Mouse (Mus musculus) midbrain, embryonic 10.5 days (tissue): ENCODE data around the gene C1ql4. TPM values are rescaled to one million over a fixed set of nuclear protein-coding genes. Genes with fewer than 3 reads are reported as not detected.
A peak's percentile ranks its signal among the peaks of the same experiment; 100 is the strongest.
"Not testable (repeated sequence)": the region's sequence is repeated elsewhere in the genome, so short reads cannot be mapped to it uniquely, and the experiment has no call there.

Source experiments
- DNase-seq: peaks from one replicate; pipeline ENCODE4 v3.0.0-alpha.2; 2017; ENCODE audit warnings: low spot score
- H3K27ac ChIP-seq: fragments of 300-500 bp; sonication (generic); replicated peaks from 2 replicates; pipeline ENCODE4 v1.5.1; 2016; ENCODE audit warnings: mild to moderate bottlenecking
- H3K27me3 ChIP-seq: fragments of 300-500 bp; sonication (generic); 2 replicates; pipeline ENCODE4 v1.6.1; 2016; ENCODE audit warnings: low read depth, mild to moderate bottlenecking; ENCODE audit not compliant: poor library complexity, severe bottlenecking
- H3K36me3 ChIP-seq: fragments of 300-500 bp; sonication (generic); 2 replicates; pipeline ENCODE4 v1.6.1; 2016; ENCODE audit warnings: mild to moderate bottlenecking, moderate library complexity
- H3K4me1 ChIP-seq: fragments of 300-500 bp; sonication (generic); 2 replicates; pipeline ENCODE4 v1.6.1; 2016
- H3K4me3 ChIP-seq: fragments of 300-500 bp; sonication (generic); 2 replicates; pipeline ENCODE4 v1.5.1; 2016; ENCODE audit warnings: mild to moderate bottlenecking, moderate library complexity
- H3K9me3 ChIP-seq: fragments of 300-500 bp; sonication (generic); replicated peaks from 2 replicates; pipeline ENCODE4 v1.6.1; 2016; ENCODE audit warnings: mild to moderate bottlenecking
- WGBS: fragments of 180-500 bp; shearing (Covaris S2); methylation state at CpG from one replicate; pipeline ENCODE4 v1.1.7; 2016; 5-methylcytosine and 5-hydroxymethylcytosine counted together
- polyA plus RNA-seq: library from polyadenylated mRNA; unstranded; fragments of >200 nt; fragmentation: Nextera tagmentation; extraction: Ambion mirVana; gene quantifications from 2 replicates; pipeline ENCODE4 v1.2.1, GENCODE M21; 2016

Gene C1ql4
- polyA plus RNA-seq, 1 experiment from 2014 or later = 0.21 TPM

DNA sequence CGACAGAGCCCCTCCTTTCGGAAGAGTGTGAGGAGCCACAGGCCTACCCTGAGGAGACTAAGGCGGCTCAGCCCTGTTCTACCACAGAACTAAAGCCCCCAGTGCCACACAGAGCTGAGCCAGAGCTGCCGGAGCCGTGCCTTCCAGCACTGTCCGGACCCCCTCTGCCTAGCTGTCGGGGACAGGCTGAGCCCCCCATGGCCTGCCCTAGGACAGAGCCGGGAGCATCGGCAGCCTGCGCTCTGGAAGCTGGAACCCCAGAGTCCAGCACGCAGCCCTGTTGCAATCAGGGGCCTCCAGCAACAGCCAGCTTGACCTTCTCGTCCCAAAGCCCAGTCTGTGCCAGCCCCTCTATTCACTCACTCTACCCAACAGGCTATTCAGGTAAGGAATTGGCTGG is 5.3 kb downstream of the C1ql4 start:
- Histone ChIP-seq H3K27ac (no peak overlapping the region; the same call in 1 of the 2 replicates), H3K27me3 (peaks cover 55% of the 10 kb centered on the region), H3K4me3 (no peak overlapping the region), H3K9me3 (no peaks in the 10 kb centered on the region), H3K4me1 (peaks cover 27% of the 10 kb centered on the region), H3K36me3 (peaks cover 65% of the 10 kb centered on the region)
- no peak for DNase-seq
- 95% methylated on average over 12 of the region's 12 CpGs for WGBS

DNA sequence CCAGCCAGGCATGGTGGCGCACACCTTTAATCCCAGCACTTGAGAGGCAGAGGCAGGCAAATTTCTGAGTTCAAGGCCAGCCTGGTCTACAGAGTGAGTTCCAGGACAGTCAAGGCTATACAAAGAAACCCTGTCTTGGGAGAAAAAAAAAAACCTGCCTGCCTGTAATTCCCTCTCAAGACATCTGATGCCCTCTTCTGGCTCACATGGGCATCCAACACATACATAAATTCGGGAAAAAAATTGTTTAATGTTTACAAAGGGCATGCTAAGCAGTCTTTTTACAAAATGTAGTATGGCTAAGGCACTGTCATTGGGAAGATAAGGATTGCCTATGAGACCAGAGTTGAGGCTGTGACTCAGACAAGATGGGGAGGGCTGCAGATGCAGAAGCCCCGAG is 7.8 kb downstream of the C1ql4 start:
- Histone ChIP-seq H3K9me3 (no peaks in the 10 kb centered on the region), H3K4me1 (peaks cover 45% of the 10 kb centered on the region), H3K27me3 (peaks cover 30% of the 10 kb centered on the region), H3K27ac (no peak overlapping the region), H3K36me3 (peaks cover 74% of the 10 kb centered on the region), H3K4me3 (no peak overlapping the region)
- DNase-seq = no peak
- WGBS = 83% methylated on average over 3 of the region's 3 CpGs

DNA sequence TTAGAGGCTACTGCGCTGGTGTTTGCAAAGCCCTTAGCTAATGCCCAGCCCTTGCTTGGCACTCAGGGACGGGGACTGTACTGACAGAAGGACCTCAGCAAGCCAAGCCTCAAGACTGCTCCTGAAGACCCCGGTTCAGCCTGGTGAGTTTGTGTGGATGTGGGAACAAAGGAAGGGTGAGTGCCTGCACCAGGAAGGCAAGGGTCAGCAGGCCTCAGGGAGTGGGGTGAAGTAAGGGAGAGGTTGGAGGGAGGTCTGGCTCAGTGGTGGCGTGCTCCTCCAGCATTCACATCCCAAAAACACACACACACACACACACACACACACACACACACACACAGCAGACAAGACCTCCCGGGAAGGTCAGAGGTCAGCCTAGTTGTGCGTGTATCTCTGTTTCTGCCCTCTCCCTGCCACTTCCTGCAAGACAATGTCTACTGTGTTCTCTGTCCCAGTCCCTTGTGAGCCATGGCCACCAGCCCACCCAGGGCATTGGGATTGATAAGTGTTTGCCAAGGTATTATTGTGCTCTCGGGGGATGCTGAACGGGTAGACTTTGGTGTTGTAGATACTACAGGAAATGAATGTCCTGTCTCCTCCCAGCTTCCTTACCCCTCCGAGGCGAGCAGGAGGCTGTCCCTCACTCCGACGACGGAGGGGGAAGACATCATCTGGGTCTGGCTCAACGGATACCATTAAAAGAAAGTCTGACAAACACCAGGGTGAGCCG is 9.3 kb downstream of the C1ql4 start:
- H3K36me3 ChIP-seq = peaks cover 69% of the 10 kb centered on the region
- no peak overlapping the region for H3K4me3 ChIP-seq
- peaks cover 15% of the 10 kb centered on the region for H3K27me3 ChIP-seq
- no peak for DNase-seq
- H3K27ac ChIP-seq = no peak overlapping the region
- H3K9me3 ChIP-seq = no peaks in the 10 kb centered on the region
- H3K4me1 ChIP-seq = peaks cover 41% of the 10 kb centered on the region
- 87% methylated on average over 14 of the region's 15 CpGs for WGBS

DNA sequence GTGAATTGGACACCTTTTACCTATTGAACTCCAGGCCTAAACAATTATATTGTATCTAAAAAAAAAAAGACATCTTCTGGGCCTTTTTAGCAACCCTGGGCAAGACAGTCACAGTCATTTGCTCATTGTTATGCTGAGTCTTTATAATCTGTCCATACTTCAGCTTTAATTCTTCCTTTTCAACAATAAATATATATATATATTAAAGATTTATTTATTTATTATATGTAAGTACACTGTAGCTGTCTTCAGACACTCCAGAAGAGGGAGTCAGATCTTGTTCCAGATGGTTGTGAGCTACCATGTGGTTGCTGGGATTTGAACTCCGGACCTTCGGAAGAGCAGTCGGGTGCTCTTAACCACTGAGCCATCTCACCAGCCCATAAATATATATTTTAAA is 11.6 kb downstream of the C1ql4 start:
- not testable (repeated sequence) for H3K27ac ChIP-seq, H3K27me3 ChIP-seq, H3K9me3 ChIP-seq, DNase-seq
- Histone ChIP-seq H3K36me3 (peaks cover 46% of the 10 kb centered on the region), H3K4me1 (peaks cover 41% of the 10 kb centered on the region), H3K4me3 (peak overlapping the region; percentile 74)
- WGBS = 95% methylated on average over 3 of the region's 3 CpGs

DNA sequence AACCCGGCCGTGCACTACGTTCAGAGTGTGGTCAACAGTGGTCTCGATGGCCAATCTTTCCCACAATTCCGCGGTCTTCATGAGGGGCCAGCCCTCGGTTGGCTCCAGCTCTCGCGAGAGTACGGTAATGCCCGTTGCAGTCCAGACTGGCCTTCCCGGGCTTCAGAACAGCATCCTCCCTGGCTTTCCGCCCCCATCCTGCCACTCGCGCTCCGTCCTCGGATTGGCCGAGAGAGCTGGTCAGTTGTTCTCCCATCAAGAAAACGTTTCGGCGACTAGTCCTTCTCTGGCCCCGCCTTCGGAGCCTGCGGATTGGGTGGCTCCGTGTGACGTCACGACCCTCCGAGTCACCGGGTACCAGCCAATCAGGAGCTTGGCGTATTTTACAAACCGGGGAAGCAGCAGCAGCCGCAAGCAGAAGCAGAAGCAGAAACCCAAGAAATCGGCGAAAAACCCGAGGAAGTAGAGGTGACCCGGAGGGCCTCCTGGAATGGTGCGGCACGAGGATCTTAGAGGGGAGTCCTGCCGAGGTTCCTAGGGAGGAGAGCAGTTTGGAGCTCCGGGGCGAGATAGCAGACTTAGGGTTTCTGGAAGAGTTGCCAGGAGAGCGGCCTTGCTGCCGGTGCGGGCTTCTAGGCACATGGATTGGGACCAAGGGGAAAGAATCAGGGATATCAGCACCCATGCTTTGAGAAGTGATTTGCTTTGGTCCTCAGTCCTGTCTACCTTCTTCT is 12.8 kb downstream of the C1ql4 start:
- Histone ChIP-seq H3K4me3 (peak overlapping the region; percentile 74), H3K36me3 (peaks cover 34% of the 10 kb centered on the region), H3K9me3 (no peaks in the 10 kb centered on the region), H3K27ac (peak overlapping the region; percentile 95), H3K27me3 (no peaks in the 10 kb centered on the region), H3K4me1 (peaks cover 41% of the 10 kb centered on the region)
- peak; percentile 99 for DNase-seq
- under 1% methylated on average over 44 of the region's 44 CpGs for WGBS

- H3K27me3 ChIP-seq = no peaks in the 10 kb centered on the region; the same call in 1 of the 2 replicates
- peaks cover 41% of the 10 kb centered on the region for H3K4me1 ChIP-seq
- no peak for DNase-seq
- no peaks in the 10 kb centered on the region for H3K9me3 ChIP-seq
- peaks cover 27% of the 10 kb centered on the region for H3K36me3 ChIP-seq
- H3K27ac ChIP-seq = peak within 1 kb of the TSS; percentile 95
- 26% methylated on average over 9 of the region's 9 CpGs for WGBS
- H3K4me3 ChIP-seq = peak within 1 kb of the TSS; percentile 74
These were observed 13.5 kb downstream of the C1ql4 start, which contains the start of gene Troap for GRCm38 (mm10) chr15:99074019-99074599. Troap (plus strand) TSS chr15:99074575.

- Histone ChIP-seq H3K4me1 (peaks cover 24% of the 10 kb centered on the region), H3K9me3 (no peaks in the 10 kb centered on the region), H3K27ac (no peak overlapping the region), H3K4me3 (no peak overlapping the region), H3K27me3 (no peaks in the 10 kb centered on the region; the same call in 1 of the 2 replicates), H3K36me3 (peaks cover 6% of the 10 kb centered on the region)
- WGBS = 82% methylated on average over 1 of the region's 1 CpGs
- no peak for DNase-seq
These were observed 15.6 kb downstream of the C1ql4 start for GRCm38 (mm10) chr15:99071988-99072387.

GRCm38 (mm10) chr15:99065557-99066165 is 22.0 kb downstream of the C1ql4 start:
- DNase-seq = no peak
- WGBS = 88% methylated on average over 12 of the region's 12 CpGs
- H3K4me3 ChIP-seq = no peak overlapping the region
- peaks cover 11% of the 10 kb centered on the region; the same call in 1 of the 2 replicates for H3K27me3 ChIP-seq
- H3K9me3 ChIP-seq = no peaks in the 10 kb centered on the region
- no peak overlapping the region for H3K27ac ChIP-seq
- no peaks in the 10 kb centered on the region for H3K36me3 ChIP-seq
- no peaks in the 10 kb centered on the region for H3K4me1 ChIP-seq

GRCm38 (mm10) chr15:99056332-99056731 is 31.3 kb downstream of the C1ql4 start:
- Histone ChIP-seq H3K4me3 (peak overlapping the region; percentile 54), H3K27ac (no peak overlapping the region), H3K27me3 (peaks cover 96% of the 10 kb centered on the region), H3K9me3 (no peaks in the 10 kb centered on the region), H3K36me3 (no peaks in the 10 kb centered on the region), H3K4me1 (peaks cover 43% of the 10 kb centered on the region)
- WGBS = 5% methylated on average over 14 of the region's 14 CpGs
- no peak for DNase-seq

DNA sequence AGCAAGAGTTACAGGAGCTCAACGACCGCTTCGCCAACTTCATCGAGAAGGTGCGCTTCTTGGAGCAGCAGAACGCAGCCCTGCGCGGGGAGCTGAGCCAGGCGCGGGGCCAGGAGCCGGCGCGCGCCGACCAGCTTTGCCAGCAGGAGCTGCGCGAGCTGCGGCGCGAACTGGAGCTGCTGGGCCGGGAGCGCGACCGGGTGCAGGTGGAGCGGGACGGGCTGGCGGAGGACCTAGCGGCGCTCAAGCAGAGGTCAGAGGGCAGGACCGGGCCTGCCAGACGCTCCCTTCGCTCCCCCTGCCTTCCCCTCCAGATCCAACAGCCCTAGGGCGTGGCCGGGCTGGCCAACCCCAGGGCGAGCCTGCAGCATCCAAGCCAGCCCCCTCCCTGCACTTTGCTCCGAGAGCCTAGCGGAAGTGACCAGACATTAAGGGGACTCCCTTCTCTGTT is 32.1 kb downstream of the C1ql4 start:
- H3K27ac ChIP-seq = no peak overlapping the region

GRCm38 (mm10) chr15:99055040-99055439 is 32.6 kb downstream of the C1ql4 start, which contains the start of gene Prph:
Prph (plus strand) TSS chr15:99055174.
- 2% methylated on average over 30 of the region's 30 CpGs for WGBS
- Histone ChIP-seq H3K4me3 (peak within 1 kb of the TSS; percentile 54), H3K27me3 (peaks cover 100% of the 10 kb centered on the region), H3K36me3 (no peaks in the 10 kb centered on the region), H3K27ac (no peak within 1 kb of the TSS), H3K9me3 (no peaks in the 10 kb centered on the region), H3K4me1 (peaks cover 43% of the 10 kb centered on the region)
- DNase-seq = no peak

More for the DNA sequence above, 32.1 kb downstream of the C1ql4 start:
- peaks cover 43% of the 10 kb centered on the region for H3K4me1 ChIP-seq
- no peaks in the 10 kb centered on the region for H3K36me3 ChIP-seq
- under 1% methylated on average over 37 of the region's 37 CpGs for WGBS
- peak overlapping the region; percentile 54 for H3K4me3 ChIP-seq
- DNase-seq = peak; percentile 57
- no peaks in the 10 kb centered on the region for H3K9me3 ChIP-seq
- H3K27me3 ChIP-seq = peaks cover 100% of the 10 kb centered on the region

- WGBS = 7% methylated on average over 9 of the region's 9 CpGs
- no peak overlapping the region for H3K4me3 ChIP-seq
- H3K36me3 ChIP-seq = no peaks in the 10 kb centered on the region
- H3K9me3 ChIP-seq = no peaks in the 10 kb centered on the region
- H3K27me3 ChIP-seq = peaks cover 86% of the 10 kb centered on the region
- H3K27ac ChIP-seq = no peak overlapping the region
- DNase-seq = no peak
- H3K4me1 ChIP-seq = peaks cover 43% of the 10 kb centered on the region
These were observed 34.2 kb downstream of the C1ql4 start for GRCm38 (mm10) chr15:99053373-99053772.
